Mouse (Mus musculus) B cell, adult (primary cell): ENCODE data around the gene Vma21. TPM values are rescaled to one million over a fixed set of nuclear protein-coding genes. Genes with fewer than 3 reads are reported as not detected.

Experiments used
- total RNA-seq: library from RNA; stranded (reverse); gene quantifications from 4 replicates; pipeline ENCODE4 v1.2.4, GENCODE M21; 2023; ENCODE audit not compliant: inconsistent age

The Vma21 gene
- total RNA-seq, result 21.9 to 28.5 TPM (median 25.5 TPM) in 4 replicates

GRCm38 (mm10) chrX:71815631-71816345, at the start of gene Vma21:
Gene Vma21, plus strand, starts transcription at chrX:71815924.

Other genes with a start within 250 kb of the Vma21 start
- gene Gpr50, start 152.3 kb upstream of the Vma21 start, total RNA-seq, result not detected in 4 replicates
- gene Gm1141, start 105.1 kb downstream of the Vma21 start, total RNA-seq, result 0.26 to 0.72 TPM (median 0.57 TPM) in 4 replicates
- gene Prrg3, start 146.7 kb downstream of the Vma21 start, total RNA-seq, result not detected in 4 replicates
- not detected in 4 replicates for gene Fate1, start 157.1 kb downstream of the Vma21 start, total RNA-seq
- not detected in 4 replicates for gene Cnga2, start 175.9 kb downstream of the Vma21 start, total RNA-seq